Mouse (Mus musculus) bone marrow, adult 2 months (tissue): ENCODE data around the gene Abcb4.
"Not testable (repeated sequence)": the region's sequence is repeated elsewhere in the genome, so short reads cannot be mapped to it uniquely, and the experiment has no call there.

ENCODE experiments used
- CTCF ChIP-seq: fragments of 200-500 bp; IDR thresholded peaks from 2 replicates; pipeline ENCODE4 v1.5.1; 2011; ENCODE audit warnings: low read length, control low read depth; ENCODE audit not compliant: control insufficient read depth, insufficient read depth
- POLR2A ChIP-seq: fragments of 200-500 bp; IDR thresholded peaks from 2 replicates; pipeline ENCODE4 v1.6.1; 2011; ENCODE audit warnings: low read depth, mild to moderate bottlenecking, control low read depth, low read length, borderline replicate concordance; ENCODE audit not compliant: control insufficient read depth

DNA sequence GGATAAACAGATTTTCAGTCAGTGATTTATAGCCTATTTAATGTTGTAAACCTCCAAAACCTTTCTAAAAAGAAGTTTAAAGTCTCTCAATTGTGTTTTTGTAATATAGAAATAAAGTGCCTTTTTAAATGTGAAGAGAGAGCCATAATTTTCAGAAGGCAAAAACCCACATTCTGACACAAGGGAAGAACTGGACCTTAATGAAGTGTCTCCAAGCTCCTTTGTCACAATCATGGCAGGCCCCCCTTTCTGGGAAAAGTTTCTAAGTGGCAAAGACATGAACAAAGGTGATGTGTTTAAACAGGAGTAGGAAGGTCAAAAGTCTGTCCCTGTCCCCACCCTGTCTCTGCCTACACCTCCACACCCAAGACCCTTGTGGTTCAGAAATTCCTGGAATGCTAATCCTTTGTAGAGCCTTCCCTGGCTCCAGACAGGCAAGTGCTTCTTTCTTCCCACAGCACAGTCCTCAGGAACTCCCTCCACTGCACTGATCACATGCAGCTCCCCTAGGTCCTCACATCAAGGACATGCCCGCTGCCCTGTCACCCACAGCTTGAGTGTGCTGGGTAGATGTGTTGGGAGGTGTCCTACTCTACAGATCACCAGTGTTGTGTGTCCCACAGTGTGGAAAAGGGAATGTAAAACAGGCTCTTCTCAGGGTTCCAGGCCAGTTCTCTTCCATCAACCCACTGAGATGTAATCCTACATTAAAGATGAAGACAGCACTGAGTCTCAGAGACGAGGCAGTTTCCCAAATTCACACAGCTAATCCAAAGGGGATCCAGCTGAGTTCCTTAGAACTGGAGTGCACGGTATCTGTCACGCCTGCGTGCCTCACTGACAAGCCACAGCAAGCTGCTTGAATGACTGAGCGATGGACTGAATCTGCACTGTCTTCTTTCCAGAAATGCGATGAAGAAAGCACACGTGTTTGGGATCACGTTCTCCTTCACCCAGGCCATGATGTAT is 44.6 kb upstream of the Abcb4 start:
- TF ChIP-seq CTCF, POLR2A: not testable (repeated sequence)
